Mouse (Mus musculus) gastrocnemius, adult 18-20 months (tissue): ENCODE measurements around the gene Tbc1d2b. TPM values are rescaled to one million over a fixed set of nuclear protein-coding genes. Genes with fewer than 3 reads are reported as not detected.
A peak's percentile ranks its signal among the peaks of the same experiment; 100 is the strongest.

Experiments
- DNase-seq: peaks from one replicate; pipeline ENCODE4 v3.0.0; 2021; ENCODE audit warnings: low spot score
- long read RNA-seq, 2 experiments: library from polyadenylated mRNA; stranded (forward); transcript quantifications; one replicate each; pipeline ENCODE4 v2.0.0; 2021
- total RNA-seq, 2 experiments: library from RNA; stranded (reverse); gene quantifications; 2 replicates each; pipeline ENCODE4 v1.2.3; 2021

Gene Tbc1d2b
- total RNA-seq = 1 to 10 TPM; 3.6 to 4.7 TPM
- long read RNA-seq, experiment 1, full-length matches to known transcripts = 1 of 2 reads
- long read RNA-seq, experiment 1, partial matches to known transcripts = 0 of 2 reads
- long read RNA-seq, experiment 1, other reads (novel, unspliced or antisense) = 1 of 2 reads
- long read RNA-seq, experiment 2, partial matches to known transcripts = 1 of 1 reads
- long read RNA-seq, experiment 2, other reads (novel, unspliced or antisense) = 0 of 1 reads

- DNase-seq = peak; percentile 58
Measured at GRCm38 (mm10) chr9:90270193-90270943, at the start of gene Tbc1d2b. Gene Tbc1d2b, minus strand, starts transcription at chr9:90270804.

GRCm38 (mm10) chr9:90316300-90316699, 45.7 kb upstream of the Tbc1d2b start:
- DNase-seq = no peak

GRCm38 (mm10) chr9:90315662-90316061, 45.1 kb upstream of the Tbc1d2b start:
- DNase-seq = no peak

GRCm38 (mm10) chr9:90304254-90304653, 33.6 kb upstream of the Tbc1d2b start:
- DNase-seq = no peak

GRCm38 (mm10) chr9:90303101-90303835, 32.7 kb upstream of the Tbc1d2b start:
- DNase-seq = no peak

- no peak for DNase-seq
Measured at GRCm38 (mm10) chr9:90302670-90303069, 32.1 kb upstream of the Tbc1d2b start.

GRCm38 (mm10) chr9:90301081-90301688, 30.6 kb upstream of the Tbc1d2b start:
- no peak for DNase-seq

GRCm38 (mm10) chr9:90297637-90298036, 27.0 kb upstream of the Tbc1d2b start:
- DNase-seq = no peak

GRCm38 (mm10) chr9:90293641-90294398, 23.2 kb upstream of the Tbc1d2b start:
- no peak for DNase-seq

- DNase-seq = no peak
Measured at GRCm38 (mm10) chr9:90278397-90278796, 7.8 kb upstream of the Tbc1d2b start.

- no peak for DNase-seq
Measured at GRCm38 (mm10) chr9:90277884-90278283, 7.3 kb upstream of the Tbc1d2b start.

- DNase-seq = no peak
Measured at GRCm38 (mm10) chr9:90276779-90277178, 6.2 kb upstream of the Tbc1d2b start.

- no peak for DNase-seq
Measured at GRCm38 (mm10) chr9:90275906-90276305, 5.3 kb upstream of the Tbc1d2b start.

- no peak for DNase-seq
Measured at GRCm38 (mm10) chr9:90275500-90275899, 4.9 kb upstream of the Tbc1d2b start.

- no peak for DNase-seq
Measured at GRCm38 (mm10) chr9:90274516-90274915, 3.9 kb upstream of the Tbc1d2b start.

GRCm38 (mm10) chr9:90272346-90272745, 1.7 kb upstream of the Tbc1d2b start:
- no peak for DNase-seq

GRCm38 (mm10) chr9:90271541-90272090, 1.0 kb upstream of the Tbc1d2b start:
- DNase-seq = no peak

- no peak for DNase-seq
Measured at GRCm38 (mm10) chr9:90270944-90271295, 316 bp upstream of the Tbc1d2b start.

GRCm38 (mm10) chr9:90269011-90269681, 1.5 kb downstream of the Tbc1d2b start:
- peak; percentile 69 for DNase-seq

- DNase-seq = no peak
Measured at GRCm38 (mm10) chr9:90266926-90267325, 3.7 kb downstream of the Tbc1d2b start.
